Mouse (Mus musculus) forebrain, embryonic 16.5 days (tissue): Measurements from ENCODE around the gene Myo1g. TPM values are rescaled to one million over a fixed set of nuclear protein-coding genes. Genes with fewer than 3 reads are reported as not detected.

Experiments used
- ATAC-seq: fragments of 200-750 bp; cut with Nextera tagmentation; 2 replicates; pipeline ENCODE4 v1.8.0; 2017; ENCODE audit warnings: mild to moderate bottlenecking, moderate library complexity
- H3K27ac ChIP-seq: fragments of 300-500 bp; sonication (generic); 2 replicates; pipeline ENCODE4 v1.5.1; 2014; ENCODE audit warnings: low read length, control low read depth
- H3K27me3 ChIP-seq: fragments of 300-500 bp; sonication (generic); replicated peaks from 2 replicates; pipeline ENCODE4 v1.6.1; 2014; ENCODE audit warnings: low read length; ENCODE audit not compliant: control insufficient read depth, insufficient read depth
- H3K36me3 ChIP-seq: fragments of 300-500 bp; sonication (generic); 2 replicates; pipeline ENCODE4 v1.6.1; 2014; ENCODE audit not compliant: control insufficient read depth, insufficient read depth
- H3K4me1 ChIP-seq: fragments of 300-500 bp; sonication (generic); replicated peaks from 2 replicates; pipeline ENCODE4 v1.6.1; 2014; ENCODE audit warnings: low read length; ENCODE audit not compliant: control insufficient read depth, insufficient read depth
- H3K4me2 ChIP-seq: fragments of 300-500 bp; sonication (generic); 2 replicates; pipeline ENCODE4 v1.6.1; 2014; ENCODE audit warnings: mild to moderate bottlenecking, low read length, control low read depth
- H3K4me3 ChIP-seq: fragments of 300-500 bp; sonication (generic); replicated peaks from 2 replicates; pipeline ENCODE4 v1.5.1; 2014; ENCODE audit warnings: mild to moderate bottlenecking, low read length, control low read depth
- H3K9ac ChIP-seq: fragments of 300-500 bp; sonication (generic); replicated peaks from 2 replicates; pipeline ENCODE4 v1.6.1; 2014; ENCODE audit warnings: low read depth, low read length, control low read depth
- H3K9me3 ChIP-seq: fragments of 300-500 bp; sonication (generic); 2 replicates; pipeline ENCODE4 v1.6.1; 2016; ENCODE audit warnings: low read length; ENCODE audit not compliant: control insufficient read depth
- WGBS: fragments of 180-500 bp; shearing (Covaris S2); extraction: QIAGEN DNeasy Blood & Tissue Kit; methylation state at CpG from one replicate; pipeline ENCODE4 v1.1.7; 2014; 5-methylcytosine and 5-hydroxymethylcytosine counted together
- polyA plus RNA-seq: library from polyadenylated mRNA; unstranded; fragments of >200 nt; fragmentation: Nextera tagmentation; extraction: Ambion mirVana; gene quantifications from 2 replicates; pipeline ENCODE4 v1.2.1, GENCODE M21; 2015

The Myo1g gene
- polyA plus RNA-seq, 1 experiment from 2014 or later = 0.20 TPM

DNA sequence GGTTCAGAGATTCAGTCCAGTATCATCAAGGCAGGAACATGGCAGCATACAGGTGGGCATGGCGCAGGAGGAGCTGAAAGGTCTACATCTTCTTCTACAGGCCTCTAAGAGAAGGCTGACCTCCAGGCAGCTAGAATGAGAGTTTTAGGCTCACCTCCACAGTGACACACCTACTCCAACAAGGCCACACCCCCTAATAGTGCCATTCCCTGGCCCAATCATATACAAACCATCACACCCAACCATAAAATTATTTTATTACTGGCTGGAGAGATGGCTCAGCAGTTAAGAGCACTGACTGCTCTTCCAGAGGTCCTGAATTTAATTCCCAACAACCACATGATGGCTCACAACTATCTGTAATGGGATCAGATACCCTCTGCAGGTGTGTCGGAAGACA, 18.3 kb downstream of the Myo1g start:
- no peak overlapping the region for H3K9ac ChIP-seq
- no peak overlapping the region for H3K4me2 ChIP-seq
- no peaks in the 10 kb centered on the region for H3K27me3 ChIP-seq
- no peak for ATAC-seq
- no peaks in the 10 kb centered on the region for H3K9me3 ChIP-seq
- H3K4me1 ChIP-seq = no peaks in the 10 kb centered on the region
- no peak overlapping the region for H3K4me3 ChIP-seq
- H3K27ac ChIP-seq = no peak overlapping the region
- 98% methylated on average over 2 of the region's 2 CpGs for WGBS
- H3K36me3 ChIP-seq = no peaks in the 10 kb centered on the region

DNA sequence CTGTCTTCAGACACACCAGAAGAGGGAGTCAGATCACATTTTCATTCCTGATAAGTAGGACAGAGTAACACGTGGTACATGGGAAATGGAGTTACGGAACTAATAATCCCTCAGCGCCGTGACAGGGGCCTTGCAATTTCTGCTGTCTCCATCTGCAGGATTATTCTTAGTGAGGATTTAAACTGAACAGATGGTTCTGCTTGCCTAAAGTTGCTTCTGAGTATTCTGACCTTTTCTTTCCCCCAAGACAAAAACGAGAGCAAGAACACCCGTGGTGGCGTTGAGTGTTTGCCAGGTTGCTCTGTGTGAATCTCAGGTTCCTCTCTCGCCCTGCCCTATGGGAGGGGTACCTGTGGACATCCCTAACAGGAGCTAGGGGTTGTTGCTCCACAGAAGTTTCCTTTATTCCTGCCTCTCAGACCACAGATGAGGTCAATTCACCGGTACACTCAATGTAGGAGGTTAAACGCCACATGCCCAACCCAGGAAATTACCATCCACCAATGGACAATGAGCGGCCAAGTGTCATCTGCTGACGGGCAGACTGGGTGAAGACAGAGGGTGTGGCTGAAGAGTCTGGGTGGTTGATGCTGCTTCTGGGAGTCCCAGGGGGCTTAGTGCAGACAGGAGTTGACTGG, 23.3 kb downstream of the Myo1g start:
- Histone ChIP-seq H3K9ac (no peak overlapping the region), H3K27me3 (no peaks in the 10 kb centered on the region), H3K4me1 (no peaks in the 10 kb centered on the region), H3K4me3 (no peak overlapping the region), H3K27ac (no peak overlapping the region), H3K4me2 (no peak overlapping the region), H3K36me3 (no peaks in the 10 kb centered on the region), H3K9me3 (no peaks in the 10 kb centered on the region)
- 84% methylated on average over 12 of the region's 12 CpGs for WGBS
- ATAC-seq = no peak

DNA sequence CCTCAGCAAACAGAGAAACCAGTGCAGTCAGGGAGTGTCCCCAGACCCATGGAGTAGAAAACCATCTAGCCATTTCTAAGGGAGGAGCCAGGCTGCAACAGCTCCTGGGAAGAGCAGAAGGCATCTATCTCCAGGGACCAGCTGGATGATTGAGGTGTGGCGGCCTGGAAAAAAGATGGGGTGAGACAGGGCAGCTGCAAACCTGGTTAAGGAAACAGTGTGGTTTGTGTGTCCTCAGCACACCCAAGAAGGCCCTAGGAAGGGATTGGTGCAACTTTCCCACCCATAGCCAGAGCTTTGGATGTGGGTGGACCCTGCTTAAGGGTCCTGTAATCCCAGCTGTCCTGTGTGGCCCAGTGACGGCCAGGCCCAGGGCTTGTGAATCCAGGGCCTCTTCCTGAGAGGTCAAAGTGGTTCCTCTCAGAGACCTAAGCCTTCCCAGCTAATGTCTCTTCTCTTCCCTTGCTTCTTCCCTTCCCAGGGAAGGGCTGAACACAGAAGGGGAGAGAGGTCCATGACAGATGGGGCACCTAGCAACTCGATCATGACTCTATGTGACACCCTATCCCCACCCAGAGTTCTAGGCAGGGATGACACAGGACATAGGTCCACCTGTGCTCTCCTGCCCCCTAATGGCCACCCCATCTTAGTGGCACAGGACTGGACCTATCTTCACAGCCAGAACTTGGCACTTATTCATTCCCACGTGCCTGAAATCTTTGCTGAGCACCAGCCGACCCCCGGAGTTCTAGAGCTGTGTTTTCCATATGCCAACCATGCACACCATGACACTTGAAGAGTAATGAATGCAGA, 30.9 kb downstream of the Myo1g start:
- H3K4me1 ChIP-seq = no peaks in the 10 kb centered on the region
- no peak for ATAC-seq
- H3K9me3 ChIP-seq = no peaks in the 10 kb centered on the region
- no peak overlapping the region for H3K4me3 ChIP-seq
- no peak overlapping the region for H3K4me2 ChIP-seq
- H3K9ac ChIP-seq = no peak overlapping the region
- H3K27me3 ChIP-seq = no peaks in the 10 kb centered on the region
- 62% methylated on average over 6 of the region's 6 CpGs for WGBS
- no peaks in the 10 kb centered on the region for H3K36me3 ChIP-seq
- no peak overlapping the region for H3K27ac ChIP-seq

DNA sequence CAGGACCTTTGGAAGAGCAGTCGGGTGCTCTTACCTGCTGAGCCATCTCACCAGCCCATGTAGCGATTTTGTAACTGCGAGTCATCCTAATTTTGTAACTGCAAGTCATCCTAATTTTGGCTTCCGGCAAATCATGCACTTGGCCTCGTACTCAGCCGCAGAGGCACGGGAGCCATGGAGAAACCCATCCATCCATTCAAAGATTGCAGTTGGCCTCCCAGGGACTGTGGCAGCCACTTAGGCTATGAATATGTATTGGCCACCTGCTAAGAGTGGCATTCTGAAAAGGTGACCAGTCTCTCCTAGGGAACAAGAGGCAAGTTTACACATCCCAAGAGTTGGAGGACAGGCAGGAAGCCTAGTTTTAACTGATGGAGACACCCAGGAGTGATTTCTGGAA, 31.5 kb downstream of the Myo1g start:
- ATAC-seq = no peak
- 82% methylated on average over 7 of the region's 7 CpGs for WGBS
- no peak overlapping the region for H3K4me2 ChIP-seq
- H3K27me3 ChIP-seq = no peaks in the 10 kb centered on the region
- no peaks in the 10 kb centered on the region for H3K4me1 ChIP-seq
- H3K36me3 ChIP-seq = no peaks in the 10 kb centered on the region
- no peak overlapping the region for H3K4me3 ChIP-seq
- H3K9me3 ChIP-seq = no peaks in the 10 kb centered on the region
- no peak overlapping the region for H3K9ac ChIP-seq
- H3K27ac ChIP-seq = no peak overlapping the region

DNA sequence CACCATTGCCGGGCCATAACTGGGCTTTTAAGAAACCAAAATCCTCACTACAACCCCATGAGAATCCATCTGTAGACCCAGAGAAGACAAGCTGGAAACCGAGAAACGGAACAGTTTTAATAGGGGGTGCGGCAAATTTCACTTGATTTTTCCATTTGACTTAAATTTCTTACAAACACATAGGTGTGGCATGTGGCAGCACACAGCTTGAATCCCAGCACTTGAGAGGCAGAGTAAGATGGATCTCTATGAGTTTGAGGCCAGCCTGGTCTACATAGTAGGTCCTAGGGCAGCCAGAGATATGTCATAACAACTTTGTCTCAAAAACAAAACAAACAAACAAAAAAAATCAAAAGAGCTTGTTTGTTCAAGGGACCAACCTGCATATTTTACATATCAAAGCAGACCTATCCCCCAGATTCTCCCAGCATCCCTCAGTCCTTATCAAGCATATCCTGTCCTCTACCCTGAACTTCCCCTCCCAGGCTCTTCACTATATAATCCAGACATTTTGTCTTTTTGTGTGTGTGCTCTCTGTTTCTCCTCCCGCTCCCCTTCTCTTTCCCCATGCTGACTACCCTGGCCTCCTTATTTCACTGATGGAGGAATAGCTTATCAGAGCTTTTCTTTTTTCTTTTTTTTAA, 32.6 kb downstream of the Myo1g start:
- no peak for ATAC-seq
- no peaks in the 10 kb centered on the region for H3K9me3 ChIP-seq
- no peak overlapping the region for H3K9ac ChIP-seq
- H3K27ac ChIP-seq = no peak overlapping the region
- no peak overlapping the region for H3K4me2 ChIP-seq
- H3K27me3 ChIP-seq = no peaks in the 10 kb centered on the region
- 93% methylated on average over 5 of the region's 5 CpGs for WGBS
- no peaks in the 10 kb centered on the region for H3K36me3 ChIP-seq
- no peak overlapping the region for H3K4me3 ChIP-seq
- no peaks in the 10 kb centered on the region for H3K4me1 ChIP-seq

DNA sequence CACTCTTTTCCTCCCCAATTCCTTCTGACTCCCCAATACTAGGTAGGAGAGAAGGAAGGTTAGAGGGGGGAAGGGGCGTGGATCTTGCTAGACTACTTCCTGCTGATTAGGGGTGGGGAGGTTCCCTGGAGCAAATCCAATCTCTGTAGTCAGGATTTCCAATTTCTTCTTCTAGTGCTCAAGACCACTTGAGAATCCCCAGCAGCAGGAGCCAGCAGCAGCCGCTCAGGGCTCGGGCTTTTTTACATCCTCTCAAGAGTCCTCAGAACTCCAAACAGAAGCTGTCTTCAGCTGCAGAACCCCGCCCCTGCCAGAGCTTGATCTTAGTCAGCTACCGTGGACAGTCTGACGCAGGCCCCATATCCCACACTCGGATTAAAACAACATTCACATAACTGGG, 33.3 kb downstream of the Myo1g start:
- 54% methylated on average over 7 of the region's 7 CpGs for WGBS
- no peak for ATAC-seq

DNA sequence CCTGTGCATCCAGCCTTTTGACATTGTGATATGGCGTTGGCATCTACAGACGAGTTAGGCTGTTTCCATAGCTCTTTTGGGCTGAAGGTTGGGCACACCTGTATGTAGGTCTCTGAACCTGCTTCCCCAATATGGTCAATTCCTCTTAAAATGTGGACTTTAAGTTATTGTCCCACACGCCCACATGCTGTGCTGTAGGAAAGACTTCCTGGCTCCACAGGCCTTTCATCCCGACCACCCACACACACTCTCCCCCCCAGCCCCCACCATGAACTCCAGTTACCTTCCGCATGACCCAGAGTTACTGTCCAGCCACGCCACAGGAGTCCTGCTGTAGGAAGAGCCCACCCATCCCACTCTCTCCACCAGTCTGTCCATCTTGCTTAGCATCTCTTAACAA, 33.8 kb downstream of the Myo1g start:
- Histone ChIP-seq H3K9me3 (no peaks in the 10 kb centered on the region), H3K4me2 (no peak overlapping the region), H3K9ac (no peak overlapping the region), H3K4me1 (no peaks in the 10 kb centered on the region), H3K27ac (no peak overlapping the region), H3K27me3 (no peaks in the 10 kb centered on the region), H3K36me3 (no peaks in the 10 kb centered on the region), H3K4me3 (no peak overlapping the region)
- ATAC-seq = no peak
- WGBS = 73% methylated on average over 6 of the region's 6 CpGs

More for the DNA sequence above, 33.3 kb downstream of the Myo1g start:
- Histone ChIP-seq H3K4me1 (no peaks in the 10 kb centered on the region), H3K27me3 (no peaks in the 10 kb centered on the region), H3K9me3 (no peaks in the 10 kb centered on the region), H3K9ac (no peak overlapping the region), H3K4me3 (no peak overlapping the region), H3K36me3 (no peaks in the 10 kb centered on the region), H3K4me2 (no peak overlapping the region), H3K27ac (no peak overlapping the region)

DNA sequence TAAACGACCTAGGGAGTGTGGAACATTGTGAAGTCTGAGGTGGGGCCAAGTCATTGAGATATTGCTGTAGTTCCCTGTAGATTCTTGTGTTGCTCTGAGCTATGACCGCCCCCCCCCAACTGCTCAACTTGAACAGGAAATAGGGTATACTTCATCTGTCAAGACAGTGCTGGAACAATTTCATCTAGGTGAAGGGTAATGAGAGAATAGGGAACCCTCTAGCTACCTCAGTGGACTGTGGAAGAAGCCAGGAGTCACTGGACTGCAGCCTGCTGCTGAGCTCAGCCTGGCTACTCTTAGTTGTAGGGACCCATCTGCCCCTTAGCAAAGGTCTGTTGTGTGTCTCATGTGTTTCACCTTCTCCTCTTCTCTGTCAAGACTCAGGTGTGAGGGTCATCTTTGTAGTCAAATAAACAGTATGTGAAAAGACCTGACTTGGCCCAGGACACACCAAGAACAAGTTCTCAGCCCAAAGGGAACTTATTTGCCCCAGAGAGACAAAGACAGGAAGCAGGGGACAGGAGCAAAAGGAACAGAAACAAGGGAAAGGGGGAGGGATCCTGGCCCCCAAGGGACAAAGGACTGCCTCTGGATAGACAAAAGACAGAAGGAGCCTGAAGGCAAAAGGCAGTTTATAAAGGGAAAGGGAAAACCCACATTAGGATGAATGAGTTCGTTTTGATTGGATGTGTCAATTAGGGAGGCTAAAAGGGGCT, 36.4 kb downstream of the Myo1g start:
- no peak overlapping the region for H3K4me3 ChIP-seq
- WGBS = 51% methylated on average over 3 of the region's 3 CpGs
- no peaks in the 10 kb centered on the region for H3K27me3 ChIP-seq
- no peak for ATAC-seq
- H3K27ac ChIP-seq = no peak overlapping the region
- H3K36me3 ChIP-seq = no peaks in the 10 kb centered on the region
- H3K4me1 ChIP-seq = no peaks in the 10 kb centered on the region
- H3K4me2 ChIP-seq = no peak overlapping the region
- no peaks in the 10 kb centered on the region for H3K9me3 ChIP-seq
- no peak overlapping the region for H3K9ac ChIP-seq

DNA sequence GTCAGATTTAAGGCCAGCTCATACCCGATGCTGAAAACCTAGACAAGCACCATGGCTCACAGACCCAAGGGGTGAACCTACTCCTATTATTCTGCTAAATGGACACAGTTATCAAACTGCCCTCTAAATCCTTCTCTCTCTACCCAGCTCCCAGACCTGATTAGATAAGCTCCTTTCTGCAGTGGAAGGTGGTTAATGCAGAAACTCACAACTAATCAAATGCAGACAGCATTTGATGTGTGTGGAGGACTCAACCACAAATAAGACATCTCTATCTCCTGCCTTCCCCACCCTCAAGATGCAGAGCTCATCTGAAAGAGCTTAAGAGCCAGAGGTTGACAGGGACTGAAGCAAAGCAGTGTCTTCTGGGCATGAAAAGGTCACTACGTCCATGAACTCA, 37.7 kb downstream of the Myo1g start:
- Histone ChIP-seq H3K27ac (no peak overlapping the region), H3K27me3 (no peaks in the 10 kb centered on the region), H3K9me3 (no peaks in the 10 kb centered on the region), H3K36me3 (no peaks in the 10 kb centered on the region), H3K4me2 (no peak overlapping the region), H3K4me1 (no peaks in the 10 kb centered on the region), H3K4me3 (no peak overlapping the region), H3K9ac (no peak overlapping the region)
- 89% methylated on average over 2 of the region's 2 CpGs for WGBS
- no peak for ATAC-seq
